Mouse (Mus musculus): ENCODE results near the gene 1110065P20Rik. TPM values are rescaled to one million over a fixed set of nuclear protein-coding genes. Genes with fewer than 3 reads are reported as not detected.

The 1110065P20Rik gene
- total RNA-seq, 2 experiments from 2014 or later = 20.7 to 26.9 TPM

Other genes with a start within 250 kb of the 1110065P20Rik start
- gene 3100002H09Rik, start 240.4 kb downstream of the 1110065P20Rik start, total RNA-seq (2021) = not detected
- under 1 TPM; 0.15 to 0.33 TPM for gene Pou3f1, start 194.4 kb downstream of the 1110065P20Rik start, total RNA-seq (2021)
- 10 to 100 TPM; 11.0 to 14.0 TPM for gene Utp11, start 157.6 kb downstream of the 1110065P20Rik start, total RNA-seq (2021)
- gene Fhl3, start 150.5 kb downstream of the 1110065P20Rik start, total RNA-seq (2021) = 10 to 100 TPM in 1 of 2 experiments, 1 to 10 TPM in 1; 8.2 to 13.8 TPM
- gene Sf3a3, start 136.4 kb downstream of the 1110065P20Rik start, total RNA-seq (2021) = 10 to 100 TPM; 18.8 to 19.4 TPM
- 1 to 10 TPM; 5.6 to 7.0 TPM for gene Inpp5b, start 109.3 kb downstream of the 1110065P20Rik start, total RNA-seq (2021)
- gene Mtf1, start 49.1 kb downstream of the 1110065P20Rik start, total RNA-seq (2021) = 10 to 100 TPM; 15.0 to 15.1 TPM
- gene Yrdc, start 517 bp downstream of the 1110065P20Rik start, total RNA-seq (2021) = 10 to 100 TPM; 20.0 to 20.5 TPM
- gene Maneal, start 11.0 kb upstream of the 1110065P20Rik start, total RNA-seq (2021) = under 1 TPM; 0.52 to 0.57 TPM
- gene Epha10, start 29.7 kb upstream of the 1110065P20Rik start, total RNA-seq (2021) = not detected
- gene 9930104L06Rik, start 85.9 kb upstream of the 1110065P20Rik start, total RNA-seq (2021) = 10 to 100 TPM in 1 of 2 experiments, 1 to 10 TPM in 1; 7.8 to 10.9 TPM
- under 1 TPM; 0.41 to 0.57 TPM for gene Cdca8, start 88.1 kb upstream of the 1110065P20Rik start, total RNA-seq (2021)
- gene Rspo1, start 135.2 kb upstream of the 1110065P20Rik start, total RNA-seq (2021) = 1 to 10 TPM; 3.1 to 4.3 TPM
- 10 to 100 TPM; 28.6 to 29.2 TPM for gene Gnl2, start 165.4 kb upstream of the 1110065P20Rik start, total RNA-seq (2021)
- gene Dnali1, start 214.5 kb upstream of the 1110065P20Rik start, total RNA-seq (2021) = under 1 TPM in 1 of 2 experiments, not detected in 1; 0.33 TPM
- gene Snip1, start 215.5 kb upstream of the 1110065P20Rik start, total RNA-seq (2021) = 1 to 10 TPM; 7.1 to 7.7 TPM
- 10 to 100 TPM; 18.3 to 23.4 TPM for gene Meaf6, start 233.9 kb upstream of the 1110065P20Rik start, total RNA-seq (2021)